Mouse (Mus musculus) layer of hippocampus, adult 2 months (tissue): ENCODE measurements around the gene Pou5f1. TPM values are rescaled to one million over a fixed set of nuclear protein-coding genes. Genes with fewer than 3 reads are reported as not detected.
"Not testable (repeated sequence)": the region's sequence is repeated elsewhere in the genome, so short reads cannot be mapped to it uniquely, and the experiment has no call there.

Source experiments
- DNase-seq, 2 experiments: peaks; one replicate each; pipeline ENCODE4 v3.0.0; 2022; ENCODE audit warnings: low spot score in 2 of 2
- H3K27ac ChIP-seq: fragments of 200-600 bp; 2 replicates; pipeline ENCODE4 v1.8.1; 2022
- H3K4me3 ChIP-seq: fragments of 200-600 bp; 2 replicates; pipeline ENCODE4 v1.8.1; 2022; ENCODE audit warnings: mild to moderate bottlenecking
- CTCF ChIP-seq: fragments of 200-600 bp; conservative IDR thresholded peaks from 2 replicates; pipeline ENCODE4 v1.8.1; 2022; ENCODE audit warnings: antibody characterized with exemption, mild to moderate bottlenecking, moderate library complexity
- long read RNA-seq, 2 experiments: library from polyadenylated mRNA; stranded (forward); transcript quantifications; one replicate each; pipeline ENCODE4 v2.0.0; 2021; ENCODE audit warnings: borderline mapping rate in 2 of 2
- total RNA-seq, 2 experiments: library from RNA; stranded (reverse); gene quantifications; 2 replicates each; pipeline ENCODE4 v1.2.3; 2021

The Pou5f1 gene
- under 1 TPM in 1 of 2 experiments, not detected in 1; 0.52 TPM for total RNA-seq
- long read RNA-seq, experiment 1, result 0 reads
- long read RNA-seq, experiment 2, result 0 reads

GRCm38 (mm10) chr17:35505776-35506175, at the start of gene Pou5f1:
Pou5f1 (plus strand) TSS chr17:35506018.
- H3K4me3 ChIP-seq, result no peak within 1 kb of the TSS
- TF ChIP-seq CTCF, result no peak
- no peak within 1 kb of the TSS for H3K27ac ChIP-seq
- no peak for DNase-seq

- not testable (repeated sequence) for H3K4me3 ChIP-seq, DNase-seq, H3K27ac ChIP-seq
Observed at GRCm38 (mm10) chr17:35458247-35458646, 47.6 kb upstream of the Pou5f1 start.

GRCm38 (mm10) chr17:35460513-35461341, 45.1 kb upstream of the Pou5f1 start:
- H3K4me3 ChIP-seq, H3K27ac ChIP-seq, DNase-seq: not testable (repeated sequence)

GRCm38 (mm10) chr17:35465651-35466050, 40.2 kb upstream of the Pou5f1 start:
- H3K4me3 ChIP-seq, DNase-seq, H3K27ac ChIP-seq: not testable (repeated sequence)
- TF ChIP-seq CTCF, result peak; percentile 70

GRCm38 (mm10) chr17:35468936-35469335, 36.9 kb upstream of the Pou5f1 start:
- DNase-seq, H3K27ac ChIP-seq, H3K4me3 ChIP-seq: not testable (repeated sequence)

GRCm38 (mm10) chr17:35469842-35470751, 35.7 kb upstream of the Pou5f1 start, which contains the start of gene H2-Q10:
H2-Q10 (plus strand) TSS chr17:35470089.
- no peak for DNase-seq
- Histone ChIP-seq H3K4me3 (peak within 1 kb of the TSS; percentile 37), H3K27ac (no peak within 1 kb of the TSS)
- TF ChIP-seq CTCF, result no peak

- Histone ChIP-seq H3K27ac (no peak overlapping the region), H3K4me3 (no peak overlapping the region)
- DNase-seq, result peak; percentile 23 to 63
- peak; percentile 98 for TF ChIP-seq CTCF
Observed at GRCm38 (mm10) chr17:35484066-35484465, 21.8 kb upstream of the Pou5f1 start.

- DNase-seq, result no peak
- TF ChIP-seq CTCF, result no peak
- Histone ChIP-seq H3K4me3 (no peak overlapping the region), H3K27ac (no peak overlapping the region)
Observed at GRCm38 (mm10) chr17:35485702-35486101, 20.1 kb upstream of the Pou5f1 start.

GRCm38 (mm10) chr17:35486726-35487125, 19.1 kb upstream of the Pou5f1 start:
- TF ChIP-seq CTCF, result no peak
- DNase-seq, result no peak
- no peak overlapping the region for H3K4me3 ChIP-seq

GRCm38 (mm10) chr17:35488041-35488440, 17.8 kb upstream of the Pou5f1 start:
- DNase-seq, result no peak
- Histone ChIP-seq H3K27ac (no peak overlapping the region), H3K4me3 (no peak overlapping the region)
- no peak for TF ChIP-seq CTCF

More at GRCm38 (mm10) chr17:35486726-35487125, 19.1 kb upstream of the Pou5f1 start:
- no peak overlapping the region for H3K27ac ChIP-seq

- Histone ChIP-seq H3K4me3 (no peak overlapping the region), H3K27ac (no peak overlapping the region)
- DNase-seq, result no peak
- no peak for TF ChIP-seq CTCF
Observed at GRCm38 (mm10) chr17:35490320-35490719, 15.5 kb upstream of the Pou5f1 start.

- DNase-seq, result no peak
Observed at GRCm38 (mm10) chr17:35497124-35497523, 8.7 kb upstream of the Pou5f1 start.

GRCm38 (mm10) chr17:35502226-35502625, 3.6 kb upstream of the Pou5f1 start:
- Histone ChIP-seq H3K4me3 (no peak overlapping the region), H3K27ac (no peak overlapping the region)
- no peak for TF ChIP-seq CTCF
- no peak for DNase-seq

More at GRCm38 (mm10) chr17:35497124-35497523, 8.7 kb upstream of the Pou5f1 start:
- TF ChIP-seq CTCF, result no peak
- H3K27ac ChIP-seq, result no peak overlapping the region
- no peak overlapping the region for H3K4me3 ChIP-seq
